9 mouse cellular contexts compared by ENCODE assay signal in the genomic region with DNA sequence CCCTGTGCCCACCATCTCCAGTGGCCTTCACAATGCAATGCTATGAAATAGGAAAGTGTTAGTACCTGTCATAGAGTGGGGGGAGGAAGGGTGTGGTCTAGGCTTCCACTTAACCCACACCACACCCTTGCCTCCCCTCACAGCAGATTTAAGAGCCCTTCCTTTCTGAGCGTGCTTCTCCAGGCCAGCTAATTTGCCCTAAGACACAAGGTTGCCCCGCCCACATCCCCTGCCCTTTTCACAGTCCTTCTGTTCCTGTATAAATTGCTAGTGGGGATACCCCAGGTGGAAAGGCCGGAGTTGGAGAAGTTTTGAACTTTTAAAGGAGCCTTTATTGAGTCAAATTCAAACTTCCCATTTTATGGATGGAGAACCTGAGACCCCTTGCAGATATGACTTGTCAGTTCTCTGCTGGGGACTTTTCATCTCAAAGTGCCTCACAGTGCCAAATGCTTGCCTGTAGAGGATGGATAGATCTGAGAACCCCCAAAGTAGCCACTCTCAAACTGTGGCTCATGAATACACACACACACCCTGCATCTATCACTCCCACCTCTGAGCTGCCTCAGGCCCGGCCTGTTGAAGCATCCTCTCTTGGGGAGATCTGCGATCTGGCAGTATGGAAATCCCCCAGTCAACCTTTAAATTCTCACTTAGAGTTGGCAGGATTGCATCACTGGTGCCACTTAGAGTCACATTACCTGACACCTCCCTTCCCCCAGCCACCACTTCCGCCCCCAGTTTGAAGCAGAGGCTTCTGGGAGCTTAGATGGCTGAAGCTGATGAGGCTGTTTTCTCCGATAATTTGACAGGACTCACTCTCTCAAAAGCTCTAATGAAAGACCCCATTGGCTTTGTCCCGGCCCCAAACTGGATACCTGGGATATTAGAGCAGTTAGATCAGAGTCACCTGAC. TPM values are rescaled to one million over a fixed set of nuclear protein-coding genes. Genes with fewer than 3 reads are reported as not detected.
A peak's percentile ranks its signal among the peaks of the same experiment; 100 is the strongest.
DNase-seq lines count a peak whose midpoint lies in the region; ATAC-seq lines count a peak whose summit lies in the region.
"Had no signal": no experiment of that assay in that cellular context is flagged by ENCODE, and none has a peak within 500 bp of the region (broad histone marks: within the 10 kb centered on the region; RNA-seq: fewer than 3 reads in every experiment).

No protein-coding gene starts in this region.

- H3K27ac ChIP-seq in forebrain, embryonic 14.5 days (ENCODE audit: low read depth, low read length) = no peak overlapping the region
- H3K27ac ChIP-seq: neural tube, embryonic 13.5 days had no signal

- no peaks in the 10 kb centered on the region for H3K27me3 ChIP-seq in forebrain, embryonic 14.5 days (replicated peaks; ENCODE audit: control insufficient read depth, insufficient read depth, low read length)
- H3K27me3 ChIP-seq: neural tube, embryonic 13.5 days had no signal

- H3K4me3 ChIP-seq in forebrain, embryonic 14.5 days (ENCODE audit: low read depth, low read length) = no peak overlapping the region
- H3K4me3 ChIP-seq: neural tube, embryonic 13.5 days had no signal

- intact Hi-C loops in heart, postnatal 36 days (cut with DNase I) = no loop called here

- 74% methylated on average over 8 of the region's 8 CpGs for WGBS in forebrain, embryonic 14.5 days

- H3K36me3 ChIP-seq in forebrain, embryonic 14.5 days (ENCODE audit: control insufficient read depth, insufficient read depth, low read length) = no peaks in the 10 kb centered on the region
- H3K36me3 ChIP-seq: neural tube, embryonic 13.5 days had no signal

- H3K4me2 ChIP-seq in forebrain, embryonic 14.5 days (ENCODE audit: low read length) = no peak overlapping the region
- H3K4me2 ChIP-seq: neural tube, embryonic 13.5 days had no signal

- peak; percentile 56 for DNase-seq in layer of hippocampus, adult 9-11 months
- no peak for DNase-seq in layer of hippocampus, adult 8-10 months (ENCODE audit: low spot score in 2 of 2)
- peak; percentile 18 to 23 for DNase-seq in heart, postnatal 36 days
- DNase-seq in thymus, postnatal 14 days = peak; percentile 89
- no peak for DNase-seq in urinary bladder, postnatal 10 days (ENCODE audit: low spot score)
- DNase-seq in layer of hippocampus, postnatal 36 days = no peak
- DNase-seq in forebrain, embryonic 14.5 days (ENCODE audit: low spot score) = no peak

- no peaks in the 10 kb centered on the region for H3K9me3 ChIP-seq in forebrain, embryonic 14.5 days (replicated peaks; ENCODE audit: control insufficient read depth, low read length)
- H3K9me3 ChIP-seq: neural tube, embryonic 13.5 days had no signal

- ATAC-seq in megakaryocyte, adult 5-6 weeks (ENCODE audit: poor library complexity, severe bottlenecking) = peak; percentile 71
- no peak for ATAC-seq in forebrain, embryonic 14.5 days

- no peaks in the 10 kb centered on the region for H3K4me1 ChIP-seq in forebrain, embryonic 14.5 days (ENCODE audit: control insufficient read depth, insufficient read depth, low read length)
- H3K4me1 ChIP-seq: neural tube, embryonic 13.5 days had no signal

- no peak overlapping the region for H3K9ac ChIP-seq in forebrain, embryonic 14.5 days (ENCODE audit: low read length)
- H3K9ac ChIP-seq: neural tube, embryonic 13.5 days had no signal

RNA-seq across cellular contexts. Expression of a gene that starts 0.9 kb away (rescaled TPM):
- total RNA-seq in layer of hippocampus, adult 8-10 months (2022) = 10 to 100 TPM in 2 of 4 experiments, 1 to 10 TPM in 2; 3.1 to 13.1 (median 8.2) TPM
- 1 to 10 TPM; 2.0 to 2.8 TPM for total RNA-seq in heart, postnatal 36 days (2021)
- total RNA-seq in megakaryocyte, adult 5-6 weeks (2015) = 153 and 160 TPM in 2 replicates
- 218 and 238 TPM in 2 replicates for total RNA-seq in megakaryocyte, adult 5-6 weeks (2017)
- total RNA-seq in layer of hippocampus, postnatal 36 days (2021) = 1 to 10 TPM; 2.2 to 3.0 TPM
- 0.37 and 0.47 TPM in 2 replicates for polyA plus RNA-seq in forebrain, embryonic 14.5 days (2014; fragmentation: Nextera tagmentation; extraction: Ambion mirVana)

RNA-seq across cellular contexts. Expression of a gene that starts 50.7 kb away (rescaled TPM):
- under 1 TPM; 0.31 to 0.54 (median 0.47) TPM for total RNA-seq in layer of hippocampus, adult 8-10 months (2022)
- total RNA-seq in heart, postnatal 36 days (2021) = under 1 TPM; 0.19 to 0.73 TPM
- total RNA-seq in megakaryocyte, adult 5-6 weeks (2015) = 18.7 and 25.8 TPM in 2 replicates
- total RNA-seq in megakaryocyte, adult 5-6 weeks (2017) = 30.3 and 35.6 TPM in 2 replicates
- under 1 TPM; 0.25 to 0.40 TPM for total RNA-seq in layer of hippocampus, postnatal 36 days (2021)
- polyA plus RNA-seq in forebrain, embryonic 14.5 days (2014; fragmentation: Nextera tagmentation; extraction: Ambion mirVana) = 10.2 and 11.4 TPM in 2 replicates

Comparison
In these comparisons a context has a peak if more than half of its experiments do, and no peak if none do; other contexts are left out.
1. DNase-seq: peak in layer of hippocampus, adult 9-11 months (single experiment), heart, postnatal 36 days (2 of 2) and thymus, postnatal 14 days (single experiment); none in layer of hippocampus, adult 8-10 months (0 of 2), urinary bladder, postnatal 10 days (single experiment), layer of hippocampus, postnatal 36 days (0 of 2) and forebrain, embryonic 14.5 days (single experiment).
2. RNA of a gene that starts 0.9 kb away (total RNA-seq): 153 to 238 TPM in megakaryocyte, adult 5-6 weeks; 3.1 to 13.1 TPM in layer of hippocampus, adult 8-10 months, 2.2 to 3.0 TPM in layer of hippocampus, postnatal 36 days and 2.0 to 2.8 TPM in heart, postnatal 36 days; every median in the first group is over 10 times any median in the second.
3. RNA of a gene that starts 50.7 kb away (total RNA-seq): 18.7 to 35.6 TPM in megakaryocyte, adult 5-6 weeks; 0.19 to 0.73 TPM in heart, postnatal 36 days, 0.31 to 0.54 TPM in layer of hippocampus, adult 8-10 months and 0.25 to 0.40 TPM in layer of hippocampus, postnatal 36 days; every median in the first group is over 10 times any median in the second.